In the genomic region with DNA sequence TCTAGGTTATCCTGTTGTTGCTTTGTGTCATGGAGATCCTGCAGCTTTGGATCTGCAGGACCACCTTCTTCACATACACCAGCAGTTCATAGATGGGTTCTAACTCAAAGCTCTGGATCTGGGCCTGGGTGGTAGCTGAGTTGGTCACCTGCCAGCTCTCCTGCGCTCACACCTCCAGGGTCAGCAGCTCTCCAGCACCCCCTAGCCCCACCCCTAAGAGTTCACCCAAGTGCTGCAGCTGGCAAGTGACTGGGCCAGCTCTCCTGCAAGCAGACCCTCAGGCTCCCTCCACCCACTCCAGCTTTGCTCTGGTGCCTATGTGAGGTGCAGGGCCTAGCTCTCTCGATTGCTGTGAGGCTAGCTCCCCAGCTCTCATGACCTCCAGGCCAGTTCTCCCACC, we compare ENCODE assay signal across 21 mouse cellular contexts.
DNase-seq lines count a peak whose midpoint lies in the region; ATAC-seq and TF ChIP-seq lines count a peak whose summit lies in the region.
"Had no signal": no experiment of that assay in that cellular context is flagged by ENCODE, and none has a peak within 500 bp of the region (broad histone marks: within the 10 kb centered on the region; RNA-seq: fewer than 3 reads in every experiment).

No protein-coding gene starts in this region.

- H3K79me2 ChIP-seq in CH12.LX (replicated peaks; ENCODE audit: control insufficient read depth, extremely low read depth, insufficient read depth, poor library complexity, severe bottlenecking): no peaks in the 10 kb centered on the region

- dilution Hi-C loops in CH12.LX (cut with MboI; ENCODE audit: extremely low pct_ligation_motif_present, extremely low pct_unique_long_range_greater_than_20kb, low sequenced_read_pairs): no loop called here

- ATAC-seq in CD4-positive, CD25-positive, alpha-beta regulatory T cell, adult 4 months: no peak
- ATAC-seq in kidney, embryonic 14.5 days (ENCODE audit: low FRiP score, low TSS enrichment): no peak
- ATAC-seq: forebrain, embryonic 14.5 days; hindbrain, embryonic 16.5 days had no signal

- DNase-seq in CD4-positive, CD25-positive, alpha-beta regulatory T cell, adult 2 months (ENCODE audit: low read depth, low spot score): peak; percentile 11
- DNase-seq in kidney, postnatal 10 days: peak; percentile 40
- peak; percentile 10 for DNase-seq in lung, postnatal 10 days
- no peak for DNase-seq in lung, adult 18-20 months
- DNase-seq in CH12.LX (ENCODE audit: extremely low read depth): no peak
- no peak for DNase-seq in layer of hippocampus, postnatal 36 days
- DNase-seq: adrenal gland, adult 2 months; cerebellum, adult 11 months; cerebellum, postnatal 36 days; gastrocnemius, postnatal 25 days; kidney, adult 18-20 months; right cerebral cortex, postnatal 4 days had no signal

- in situ Hi-C loops in CH12.LX (cut with MboI; ENCODE audit: low pct_ligation_motif_present, low pct_unique_long_range_greater_than_20kb, low sequenced_read_pairs): no loop called here

- H3K4me2 ChIP-seq in kidney, embryonic 14.5 days (replicated peaks; ENCODE audit: low read depth, low read length): no peak overlapping the region
- no peak overlapping the region for H3K4me2 ChIP-seq in CH12.LX (ENCODE audit: insufficient read depth, low read depth, poor library complexity, severe bottlenecking)
- H3K4me2 ChIP-seq: heart, embryonic 11.5 days; midbrain, embryonic 11.5 days; neural tube, embryonic 13.5 days; stomach, embryonic 15.5 days had no signal

- TF ChIP-seq POLR2A in CH12.LX (IDR thresholded peaks at IDR 0.05; ENCODE audit: low read depth, low read length): no peak

- TF ChIP-seq RAD21 in CH12.LX (IDR thresholded peaks at IDR 0.05; ENCODE audit: low read depth, low read length): peak; percentile 55

- no peaks in the 10 kb centered on the region for H3K9me3 ChIP-seq in kidney, embryonic 14.5 days (ENCODE audit: control insufficient read depth, low read length)
- H3K9me3 ChIP-seq in CH12.LX (replicated peaks; ENCODE audit: low read length): no peaks in the 10 kb centered on the region
- H3K9me3 ChIP-seq: neural tube, embryonic 13.5 days; stomach, embryonic 15.5 days had no signal

- H3K36me3 ChIP-seq in kidney, embryonic 14.5 days (ENCODE audit: control insufficient read depth, insufficient read depth, low read length): no peaks in the 10 kb centered on the region
- H3K36me3 ChIP-seq in CH12.LX (replicated peaks in 1 of 2; ENCODE audit: control insufficient read depth in 1 of 2, insufficient read depth in 1 of 2, low read length in 1 of 2): no peaks in the 10 kb centered on the region
- H3K36me3 ChIP-seq: neural tube, embryonic 13.5 days; stomach, embryonic 15.5 days had no signal

- H3K9ac ChIP-seq in kidney, embryonic 14.5 days (ENCODE audit: low read depth, low read length): no peak overlapping the region; the same call in 1 of the 2 replicates
- H3K9ac ChIP-seq in CH12.LX (ENCODE audit: insufficient read depth, low read depth): no peak overlapping the region
- H3K9ac ChIP-seq: neural tube, embryonic 13.5 days; stomach, embryonic 15.5 days had no signal

- peak in 1 of 2 experiments; percentile 57; a peak in 2 of 4 replicates for TF ChIP-seq CTCF in CH12.LX (conservative IDR thresholded peaks at IDR 0.05 in 1 of 2, IDR thresholded peaks at IDR 0.05 in 1 of 2; ENCODE audit: low read depth in 2 of 2, low read length in 2 of 2)

- H3K27me3 ChIP-seq in kidney, embryonic 14.5 days (ENCODE audit: control insufficient read depth, insufficient read depth, low read length): no peaks in the 10 kb centered on the region
- H3K27me3 ChIP-seq in CH12.LX (replicated peaks): no peaks in the 10 kb centered on the region
- H3K27me3 ChIP-seq: neural tube, embryonic 13.5 days; stomach, embryonic 15.5 days had no signal

- peaks cover 5% of the 10 kb centered on the region; the same call in 1 of the 2 replicates for H3K4me1 ChIP-seq in kidney, embryonic 14.5 days (ENCODE audit: control insufficient read depth, insufficient read depth, low read length)
- no peaks in the 10 kb centered on the region for H3K4me1 ChIP-seq in CH12.LX (ENCODE audit: control insufficient read depth in 1 of 2, insufficient read depth in 2 of 2)
- H3K4me1 ChIP-seq: stomach, embryonic 15.5 days had no signal

- no peak overlapping the region for H3K27ac ChIP-seq in kidney, embryonic 14.5 days (ENCODE audit: low read depth, low read length)
- H3K27ac ChIP-seq in CH12.LX (ENCODE audit: insufficient read depth, low read depth): no peak overlapping the region
- H3K27ac ChIP-seq: neural tube, embryonic 13.5 days; stomach, embryonic 15.5 days had no signal

- whole genome bisulfite sequencing in kidney, embryonic 14.5 days: 74% methylated on average over 2 of the region's 2 CpGs

- TF ChIP-seq EP300 in CH12.LX (IDR thresholded peaks at IDR 0.05; ENCODE audit: low read length): no peak

- no peak overlapping the region for H3K4me3 ChIP-seq in kidney, embryonic 14.5 days (ENCODE audit: low read length)
- no peak overlapping the region for H3K4me3 ChIP-seq in CH12.LX (replicated peaks in 1 of 3; ENCODE audit: low read depth in 2 of 3, low read length in 2 of 3, poor library complexity in 1 of 3)
- H3K4me3 ChIP-seq: erythroblast, embryonic 14.5 days; neural tube, embryonic 13.5 days; stomach, embryonic 15.5 days had no signal

TF ChIP-seq in CH12.LX, 34 proteins besides CTCF, POLR2A, EP300 and RAD21:
- TF ChIP-seq SMC3 (IDR thresholded peaks at IDR 0.05; ENCODE audit: low read depth, low read length) (peak; percentile 57), POLR2AphosphoS2 (IDR thresholded peaks at IDR 0.05; ENCODE audit: low read depth, low read length) (no peak)

Comparison
In these comparisons a context has a peak if more than half of its experiments do, and no peak if none do; other contexts are left out.
1. DNase-seq: peak in CD4-positive, CD25-positive, alpha-beta regulatory T cell, adult 2 months (single experiment), kidney, postnatal 10 days (single experiment) and lung, postnatal 10 days (single experiment); none in lung, adult 18-20 months (0 of 2), CH12.LX (single experiment) and layer of hippocampus, postnatal 36 days (0 of 2).